Mouse (Mus musculus) lung, adult 2 months (tissue): ENCODE results near the gene Tiam1.

Source experiments
- CTCF ChIP-seq: fragments of 200-500 bp; IDR thresholded peaks from 2 replicates; pipeline ENCODE4 v1.5.1; 2011; ENCODE audit warnings: mild to moderate bottlenecking, low read length, control low read depth; ENCODE audit not compliant: insufficient read depth
- POLR2A ChIP-seq: fragments of 200-500 bp; IDR thresholded peaks from 2 replicates; pipeline ENCODE4 v1.6.1; 2011; ENCODE audit warnings: low read depth, mild to moderate bottlenecking, control low read depth, low read length, borderline replicate concordance; ENCODE audit errors: extremely low read depth

DNA sequence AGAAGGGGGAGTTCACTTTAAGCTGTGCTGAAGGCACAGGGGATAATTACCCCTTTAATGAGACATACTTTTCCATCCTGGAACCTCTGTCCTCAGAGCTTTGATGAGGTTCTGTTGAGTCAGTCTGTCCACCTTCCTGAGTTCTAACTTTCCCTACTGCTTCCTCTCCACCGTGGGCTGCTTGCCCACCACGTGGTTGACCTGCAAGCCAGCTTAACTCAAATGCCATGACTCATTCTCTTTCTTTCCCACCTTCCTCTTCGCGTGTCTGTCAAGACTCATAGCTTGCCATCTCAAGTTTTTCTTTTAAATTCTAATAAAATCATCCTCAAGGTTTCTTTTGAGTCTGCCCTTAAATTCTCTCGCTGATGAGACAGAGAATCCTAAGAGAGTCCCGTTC is 37.4 kb upstream of the Tiam1 start:
- TF ChIP-seq CTCF = no peak
- TF ChIP-seq POLR2A = no peak
